Mouse (Mus musculus): ENCODE data around the gene Pik3r2.

The Pik3r2 gene

DNA sequence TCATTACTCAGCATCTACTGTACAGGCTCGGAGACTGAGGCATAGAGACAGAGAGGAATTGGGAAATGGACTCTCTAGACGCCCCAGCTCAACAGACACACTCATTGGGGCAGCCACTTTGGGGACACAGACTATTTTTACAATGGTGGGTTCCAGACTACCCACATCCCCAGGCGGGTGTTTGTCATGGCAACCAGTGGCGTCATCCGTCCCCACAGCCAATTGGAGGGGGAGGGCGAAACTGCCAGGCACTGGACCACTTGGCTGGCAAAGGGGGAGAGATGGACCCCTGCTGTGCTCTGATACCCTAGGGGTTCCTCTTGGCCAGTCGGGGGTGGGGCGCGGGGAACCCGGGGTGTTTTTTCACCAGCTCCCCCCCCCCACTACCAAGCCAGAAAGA lies 24.1 kb upstream of the Pik3r2 start:
- peak; percentile 47 to 48 for DNase-seq

DNA sequence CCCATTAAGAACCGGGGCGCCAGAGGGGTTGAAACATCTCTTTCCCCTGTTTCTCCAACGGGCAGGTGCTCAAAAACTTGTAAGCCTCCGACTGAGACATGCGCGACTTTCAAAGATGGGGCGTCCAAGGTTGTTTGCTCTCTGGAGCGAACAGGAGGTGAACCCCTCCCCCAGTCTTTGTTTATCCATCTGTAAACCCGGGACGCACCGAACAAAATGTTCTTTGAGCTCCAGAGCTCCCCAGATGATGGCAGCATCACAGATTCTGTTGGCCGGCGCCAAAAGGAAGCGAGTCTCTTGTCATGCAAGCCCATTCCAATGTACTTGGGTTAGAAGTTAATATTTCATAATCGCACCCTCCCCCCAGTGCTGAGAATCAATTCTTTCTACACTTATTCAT lies 21.8 kb upstream of the Pik3r2 start:
- peak in 1 of 2 experiments; percentile 50 for DNase-seq

DNA sequence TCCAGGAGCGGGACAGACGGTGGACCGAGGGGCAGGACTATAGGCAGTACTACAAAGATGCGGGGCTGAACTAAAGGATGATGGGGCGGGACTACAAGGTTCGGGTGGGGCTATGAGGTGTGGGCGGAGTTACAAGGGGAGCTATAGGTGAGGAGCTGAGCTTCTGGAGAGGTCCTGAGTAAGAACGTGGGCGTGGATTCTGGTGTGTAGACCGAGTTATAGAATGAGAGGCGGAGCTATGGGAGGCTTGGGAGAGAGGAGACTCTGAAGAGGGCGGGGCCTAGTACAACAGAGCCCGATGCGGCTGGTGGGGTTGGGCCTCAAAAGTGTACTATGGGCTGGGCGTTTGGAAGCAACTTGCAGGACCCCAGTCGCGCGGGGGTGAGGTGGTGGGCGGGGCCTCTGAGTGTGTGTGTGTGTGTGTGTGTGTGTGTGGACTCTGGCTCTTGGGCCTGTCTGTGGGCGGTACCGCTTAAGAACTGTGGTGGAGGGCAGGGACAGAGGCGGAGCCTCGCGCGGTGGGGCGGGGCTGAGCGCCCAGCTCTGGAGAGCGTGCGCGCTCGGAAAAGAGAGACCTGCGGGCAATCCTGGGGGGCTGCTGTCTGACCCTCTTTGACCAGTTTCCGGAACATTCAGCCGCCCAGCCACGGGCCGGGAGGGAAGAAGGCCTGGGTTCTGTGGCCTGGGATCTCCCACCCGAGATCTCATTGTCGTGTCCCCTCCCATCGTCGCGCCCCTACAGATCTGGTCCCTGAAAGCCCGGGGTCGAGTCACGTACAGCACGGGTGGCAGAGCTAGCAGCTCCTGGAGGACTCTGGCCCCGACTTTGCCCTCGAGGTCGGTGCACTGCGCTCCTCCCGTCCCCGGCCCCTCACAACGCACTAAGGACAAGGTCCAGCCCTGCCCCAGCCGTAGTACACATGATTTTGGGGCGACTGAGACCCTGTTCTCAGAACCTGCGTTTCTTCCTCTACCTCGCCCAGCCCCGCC lies 20.9 kb upstream of the Pik3r2 start:
- DNase-seq, result peak; percentile 84 to 91

DNA sequence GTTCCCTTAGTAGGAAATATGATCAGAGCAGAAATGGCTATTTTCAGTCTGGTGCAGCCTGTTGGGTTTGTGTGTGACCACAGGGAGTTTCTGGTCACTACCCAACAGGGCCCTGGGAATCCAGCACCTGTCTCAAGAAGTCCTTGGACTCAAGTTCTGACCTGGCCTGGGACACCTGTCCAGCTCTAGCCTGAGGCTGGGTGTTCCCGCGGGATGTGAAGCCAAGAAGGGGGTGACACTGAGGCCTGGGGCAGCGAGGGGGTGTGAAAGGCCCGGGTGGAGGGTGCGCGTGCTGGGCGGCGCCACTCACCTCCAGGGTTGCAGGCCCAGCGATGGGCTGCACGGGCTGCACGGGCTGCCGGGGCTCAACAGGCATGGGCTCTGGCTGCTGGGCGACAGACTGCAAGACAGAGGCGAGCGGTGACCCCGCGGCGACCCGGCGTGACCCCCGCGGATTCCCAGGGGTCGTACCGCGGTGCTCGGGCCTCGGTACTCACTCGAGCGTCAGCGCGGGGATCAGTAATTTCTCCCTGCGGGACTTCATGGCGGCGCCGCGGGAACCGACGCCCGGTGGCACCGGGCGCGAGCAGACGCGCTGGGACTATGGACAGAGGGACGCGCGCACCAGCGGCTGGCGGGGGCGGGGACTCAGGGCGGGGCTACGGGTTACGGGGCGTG lies 20.0 kb upstream of the Pik3r2 start:
- no peak for DNase-seq

DNA sequence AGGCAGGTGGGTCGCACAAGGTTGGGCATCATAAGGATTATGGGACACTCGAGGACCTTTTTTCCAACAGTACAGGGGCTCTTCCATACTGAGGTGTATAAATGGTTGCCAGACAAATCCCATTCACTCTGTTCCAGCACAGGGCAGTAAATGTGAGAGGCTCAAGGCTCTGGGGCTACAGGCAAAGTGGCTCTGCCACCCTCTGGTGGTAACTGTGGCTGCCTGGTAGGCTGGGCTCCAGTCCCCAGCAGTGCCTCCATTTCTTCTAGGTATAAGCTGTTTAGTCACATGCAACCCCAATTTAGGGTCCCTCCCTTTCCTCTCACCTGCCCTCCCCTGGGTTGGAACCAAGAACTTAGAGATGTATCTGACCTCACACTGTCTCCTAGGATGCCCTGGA lies 18.9 kb upstream of the Pik3r2 start:
- DNase-seq, result no peak

DNA sequence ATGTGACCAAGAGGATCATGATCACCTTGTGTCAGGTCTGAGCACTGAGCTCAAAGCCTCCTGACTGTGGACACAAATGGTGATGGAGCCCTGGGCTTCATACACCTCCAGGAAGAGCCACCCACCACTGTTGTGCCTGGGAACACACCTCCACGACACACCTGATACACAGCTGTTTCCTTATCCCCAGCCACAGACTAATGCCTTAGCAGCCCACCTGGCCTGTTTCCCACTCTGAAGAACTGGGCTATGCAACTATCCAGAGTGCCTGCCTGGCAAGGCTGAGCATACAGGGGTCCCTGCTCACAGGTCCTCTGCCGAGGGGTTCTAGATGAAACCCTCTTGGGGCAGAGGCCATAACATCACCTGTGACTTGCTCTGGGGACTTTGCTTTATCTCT lies 17.7 kb upstream of the Pik3r2 start:
- DNase-seq, result no peak

DNA sequence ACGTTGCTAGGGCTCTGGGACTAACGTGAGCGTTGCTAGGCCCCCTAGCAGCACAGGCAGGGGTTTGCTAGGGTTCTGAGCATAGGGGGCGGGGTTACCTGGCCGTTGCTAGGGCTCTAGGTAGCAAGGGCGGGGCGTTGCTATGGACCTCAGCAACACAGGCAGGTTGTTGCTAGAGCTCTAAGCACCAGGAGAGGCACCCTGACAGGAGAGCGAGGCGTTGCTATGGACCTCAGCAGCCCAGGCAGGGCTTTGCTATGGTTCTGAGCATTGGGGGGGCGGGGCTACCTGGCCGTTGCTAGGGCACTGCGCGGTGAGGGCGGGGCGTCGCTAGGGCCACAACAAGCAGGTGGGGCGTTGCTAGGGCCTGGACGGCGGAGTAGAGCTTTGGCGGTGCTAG lies 16.2 kb upstream of the Pik3r2 start:
- peak; percentile 84 to 88 for DNase-seq

DNA sequence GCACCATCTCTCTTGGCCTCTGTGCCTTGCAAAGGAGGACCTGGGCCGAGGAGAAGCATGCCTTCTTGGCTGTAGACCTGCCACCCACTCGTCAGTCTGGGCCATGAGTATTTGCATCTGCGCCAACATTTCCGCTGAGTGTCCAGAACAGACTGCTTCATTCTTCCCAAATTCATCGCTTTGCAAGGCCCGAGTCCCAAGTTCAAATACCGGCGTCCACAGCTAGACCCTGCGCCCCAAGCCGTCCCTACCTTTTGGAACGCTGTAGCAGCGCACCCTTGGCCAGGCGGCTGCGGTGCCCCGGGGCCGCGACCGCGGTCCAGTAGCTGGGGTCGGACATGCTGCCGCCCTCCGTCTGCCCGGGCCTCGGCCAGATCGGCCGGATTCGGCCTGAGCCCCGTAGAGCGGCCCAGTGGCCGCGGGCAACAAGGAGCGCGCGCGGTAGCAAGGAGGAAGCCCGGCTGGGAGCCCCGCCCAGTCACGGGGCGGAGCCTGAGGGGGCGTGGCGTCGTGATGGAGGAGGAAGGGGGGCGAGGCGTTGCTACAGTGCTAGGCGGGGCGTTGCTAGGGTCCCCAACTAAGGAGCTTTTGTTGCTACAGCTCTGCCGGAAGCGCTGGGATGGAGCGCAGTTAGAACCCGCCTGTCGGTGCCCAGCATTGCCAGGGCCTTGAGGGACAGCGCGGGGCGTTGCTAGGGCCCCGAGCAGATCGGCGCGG lies 15.6 kb upstream of the Pik3r2 start:
- peak; percentile 98 to 99 for DNase-seq

DNA sequence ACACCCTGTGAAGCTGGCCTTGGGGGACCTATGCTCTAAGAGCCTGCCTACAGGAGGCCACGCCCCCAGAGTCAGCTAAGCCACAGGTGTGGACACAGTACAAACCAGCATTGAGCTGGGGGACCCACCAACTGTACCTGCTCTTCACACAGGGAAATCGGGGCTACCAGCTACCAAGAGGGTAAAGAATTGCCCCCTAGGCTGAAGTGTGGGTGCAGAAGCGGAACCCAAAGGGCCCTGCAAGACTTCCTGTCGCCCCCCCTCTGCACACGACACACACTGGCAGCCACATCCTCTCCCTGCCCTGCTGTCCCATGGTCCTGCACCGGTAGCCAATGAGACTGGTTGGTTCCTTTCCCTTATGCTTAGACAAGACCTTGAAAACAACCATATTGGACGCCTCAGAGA lies 14.8 kb upstream of the Pik3r2 start:
- DNase-seq, result peak in 1 of 2 experiments; percentile 48

DNA sequence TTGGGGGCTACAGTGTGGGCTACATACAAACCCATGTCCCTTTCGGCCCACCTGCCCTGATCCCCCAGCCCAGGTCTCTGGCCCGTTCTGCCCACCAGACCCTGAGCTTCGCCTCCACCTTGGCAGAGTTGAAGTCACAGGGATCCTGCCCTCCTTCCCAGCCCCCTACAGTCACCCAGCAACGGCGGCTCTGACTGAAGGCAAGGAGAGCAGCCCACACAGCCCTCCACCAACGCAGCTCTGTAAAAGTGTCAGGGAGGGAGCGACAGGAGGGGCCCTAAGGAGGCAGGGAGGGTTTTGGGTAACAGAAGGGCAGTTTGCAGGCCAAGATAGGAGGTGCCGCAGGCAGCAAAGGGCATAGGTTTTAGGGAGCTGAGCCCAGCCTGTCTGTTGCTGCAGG lies 14.3 kb upstream of the Pik3r2 start:
- peak; percentile 48 to 52 for DNase-seq

DNA sequence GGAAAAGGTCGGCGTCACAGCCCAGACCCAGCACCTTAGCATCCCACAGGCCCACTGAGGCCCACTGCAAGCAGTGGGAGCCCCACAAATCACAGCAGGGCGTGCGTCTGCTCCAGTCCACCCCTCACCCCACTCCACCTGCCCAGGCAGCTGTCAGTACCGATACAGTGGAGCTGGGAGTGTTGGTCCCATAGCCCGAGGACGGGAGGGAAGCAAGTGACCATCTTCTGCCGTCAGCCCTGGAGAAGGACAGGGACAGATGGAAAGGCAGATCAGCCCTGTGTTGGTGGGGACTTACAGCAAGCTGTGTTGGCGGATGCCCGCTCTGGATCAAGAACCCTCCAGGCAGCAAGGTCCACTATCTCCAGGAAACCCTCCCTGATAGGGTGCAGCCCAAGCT lies 12.5 kb upstream of the Pik3r2 start:
- peak; percentile 66 to 68 for DNase-seq

DNA sequence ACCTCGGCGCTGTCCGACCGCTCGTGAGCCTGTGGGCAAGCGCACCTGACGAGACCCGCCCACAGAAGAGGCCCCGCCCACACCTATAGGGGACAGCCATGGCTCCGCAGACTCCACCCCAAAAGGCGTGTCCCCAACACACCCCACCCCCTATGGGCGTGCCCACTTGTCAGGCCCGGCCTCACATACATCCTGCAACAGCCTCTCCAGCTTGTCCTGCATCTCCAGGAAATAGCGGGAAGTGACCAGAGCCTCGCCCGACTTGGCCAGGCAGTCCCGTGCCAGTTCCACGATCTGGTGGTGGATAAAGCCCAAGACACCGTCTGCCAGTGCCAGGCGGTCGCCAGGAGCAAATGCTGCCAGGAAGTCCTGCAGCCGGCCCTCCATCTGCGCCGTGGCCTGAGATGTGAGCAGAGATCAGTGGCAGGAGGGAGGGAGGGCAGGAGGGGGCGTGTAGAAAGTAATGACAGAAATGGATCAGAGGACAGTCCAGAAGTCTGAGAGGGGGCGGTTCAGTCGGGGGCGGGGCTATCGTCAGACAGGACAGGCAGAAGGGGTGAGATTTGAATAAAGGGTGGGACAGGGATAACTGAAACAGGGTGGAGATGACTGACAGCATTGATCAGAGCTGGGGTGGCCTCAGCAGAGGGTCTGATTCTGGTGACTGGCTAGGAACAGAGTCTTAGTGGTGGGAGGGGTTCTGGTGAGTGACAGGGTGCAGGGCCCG lies 11.6 kb upstream of the Pik3r2 start:
- peak; percentile 92 to 93 for DNase-seq

DNA sequence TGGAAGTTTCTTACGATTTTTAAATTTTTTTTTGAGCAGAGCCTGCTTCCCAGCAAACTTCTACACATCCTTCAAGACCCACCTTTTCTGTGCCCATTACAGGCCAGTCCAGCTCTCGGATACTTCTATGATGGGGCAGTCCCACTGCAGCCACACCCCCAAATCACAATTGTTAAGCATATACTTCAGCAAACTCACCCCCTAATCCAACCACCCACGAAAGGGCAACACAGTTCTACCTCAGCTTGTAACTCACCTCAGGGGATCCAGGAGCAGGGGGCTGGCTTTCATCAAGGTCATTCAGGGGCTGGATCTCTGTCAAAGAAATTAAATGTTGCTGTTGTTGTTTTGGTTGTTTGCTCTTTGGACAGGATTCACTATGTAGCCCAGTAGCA lies 10.5 kb upstream of the Pik3r2 start:
- no peak for DNase-seq

DNA sequence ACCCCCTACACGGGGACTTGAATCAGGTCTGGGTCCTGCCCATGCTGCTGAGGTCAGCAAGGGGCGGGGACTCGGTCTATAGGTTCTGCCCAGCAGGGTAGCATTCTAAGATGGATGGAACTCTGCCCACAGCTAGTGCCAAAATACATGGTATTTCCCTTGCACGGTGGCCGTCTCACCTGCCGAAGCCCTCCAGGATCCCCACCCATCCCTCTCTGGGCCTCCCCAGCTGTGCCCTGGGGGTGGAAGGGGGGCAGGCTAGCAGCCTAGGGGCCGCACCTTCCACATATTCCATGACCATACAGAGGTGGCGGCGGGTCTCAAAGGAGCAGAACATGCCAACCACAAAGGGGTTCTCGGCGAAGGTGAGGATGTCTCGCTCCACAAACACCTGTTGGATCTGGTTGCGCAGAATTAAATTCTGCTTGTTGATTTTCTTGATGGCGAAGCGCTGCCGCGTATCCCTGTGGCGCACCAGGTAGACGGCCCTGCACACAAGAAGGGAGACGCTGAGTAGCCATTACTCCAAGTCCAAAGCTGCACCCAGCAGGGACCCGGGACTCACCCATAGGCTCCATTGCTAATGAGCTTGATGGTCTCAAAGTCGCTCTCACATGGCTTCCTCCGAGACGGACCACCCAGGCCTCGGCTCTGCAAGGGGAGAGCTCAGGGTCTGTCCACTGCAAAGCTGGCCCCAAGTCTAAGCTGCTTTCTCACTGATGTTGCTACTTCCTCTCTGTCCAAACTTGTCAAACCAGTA lies 10.0 kb upstream of the Pik3r2 start:
- DNase-seq, result peak in 1 of 2 experiments; percentile 25

DNA sequence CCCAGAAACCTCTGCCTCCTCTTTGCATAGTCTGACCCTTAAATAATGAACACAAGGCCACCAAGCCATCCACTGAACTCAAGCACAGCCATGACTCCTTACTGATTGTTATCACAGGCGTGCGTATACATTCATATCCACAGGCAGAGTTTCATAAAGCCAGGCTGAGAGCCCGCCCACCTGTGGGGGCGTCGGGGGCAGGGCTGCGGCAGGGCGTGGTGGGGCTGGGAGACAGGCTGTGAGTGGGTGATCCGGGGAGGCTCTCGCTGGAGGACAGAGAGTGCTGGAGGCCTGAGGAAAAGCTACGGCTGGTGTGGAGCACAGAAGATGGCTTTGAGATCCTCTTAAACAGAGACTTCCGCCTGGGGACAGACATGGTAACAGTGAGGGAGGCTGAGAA lies 3.6 kb upstream of the Pik3r2 start:
- no peak for DNase-seq

DNA sequence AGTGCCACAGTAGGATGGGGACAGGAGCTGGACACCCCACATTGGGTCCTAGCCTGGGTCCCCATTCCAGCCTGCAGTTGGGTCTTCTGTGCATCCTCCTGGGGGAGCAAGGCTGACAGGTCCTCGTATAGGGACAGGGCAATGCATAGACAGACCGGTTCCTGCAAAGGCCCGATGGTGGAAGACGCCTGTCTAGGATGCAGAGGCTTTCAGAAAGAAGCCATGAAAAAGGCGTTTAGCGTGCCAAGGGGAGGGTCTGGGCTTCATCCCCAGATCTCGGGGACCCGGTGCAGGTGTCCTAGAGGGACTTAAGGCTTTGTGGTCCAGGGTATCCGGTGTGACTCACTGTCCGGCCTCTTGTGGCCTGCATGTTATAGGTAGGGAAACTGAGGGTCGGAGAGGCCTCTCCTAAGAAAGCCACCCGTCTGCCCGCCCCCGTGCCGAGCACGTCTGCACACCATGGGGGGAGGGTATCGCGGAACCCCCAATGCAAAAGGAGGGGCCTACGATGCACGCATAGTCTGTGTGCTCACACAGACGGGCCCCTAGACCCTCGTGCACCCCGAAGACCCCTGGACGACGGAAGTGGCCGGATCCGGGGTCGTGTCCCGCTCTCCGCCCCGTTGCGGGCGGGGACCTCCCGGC lies 540 bp downstream of the Pik3r2 start:
- DNase-seq, result peak in 1 of 2 experiments; percentile 63

DNA sequence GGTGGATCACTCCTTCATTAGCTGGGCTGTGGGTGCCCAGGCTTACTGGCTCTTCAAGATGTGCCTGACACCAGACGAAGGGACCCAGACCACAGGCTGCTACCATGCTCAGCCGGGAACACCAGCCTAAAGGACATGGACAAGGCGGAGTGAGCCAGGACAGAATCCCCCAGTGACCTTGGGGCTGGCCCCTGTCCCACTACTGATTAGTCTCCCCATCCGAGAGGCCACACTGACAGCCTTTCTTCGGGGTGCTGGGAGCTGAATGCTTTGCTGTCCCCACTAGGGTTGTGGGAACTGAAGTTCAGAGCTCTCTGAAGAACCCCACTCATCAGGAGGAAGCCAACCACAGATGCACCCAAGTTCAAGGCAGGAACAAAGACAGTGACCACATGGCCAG lies 1.3 kb downstream of the Pik3r2 start:
- DNase-seq, result peak; percentile 69 to 74

DNA sequence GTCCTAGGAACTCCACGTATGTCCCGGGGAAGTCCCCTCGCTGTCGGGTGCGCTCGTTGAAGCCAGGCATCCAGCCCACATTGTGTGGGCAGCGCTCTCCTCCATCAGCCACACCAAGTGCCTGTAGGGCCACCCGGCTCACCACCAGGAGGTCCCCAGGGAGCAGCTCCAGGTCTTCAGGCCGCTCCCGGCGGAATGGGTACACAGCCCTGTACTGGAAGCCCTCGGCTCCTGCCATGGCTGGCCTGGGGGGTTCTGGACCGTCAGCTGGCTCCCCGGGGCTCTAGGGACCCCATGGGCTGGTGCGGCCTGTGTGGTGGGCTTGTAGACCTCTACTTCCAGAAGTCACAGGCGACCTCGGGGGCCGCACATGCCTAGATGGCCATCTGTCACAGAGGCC lies 1.8 kb downstream of the Pik3r2 start:
- peak; percentile 54 to 55 for DNase-seq

DNA sequence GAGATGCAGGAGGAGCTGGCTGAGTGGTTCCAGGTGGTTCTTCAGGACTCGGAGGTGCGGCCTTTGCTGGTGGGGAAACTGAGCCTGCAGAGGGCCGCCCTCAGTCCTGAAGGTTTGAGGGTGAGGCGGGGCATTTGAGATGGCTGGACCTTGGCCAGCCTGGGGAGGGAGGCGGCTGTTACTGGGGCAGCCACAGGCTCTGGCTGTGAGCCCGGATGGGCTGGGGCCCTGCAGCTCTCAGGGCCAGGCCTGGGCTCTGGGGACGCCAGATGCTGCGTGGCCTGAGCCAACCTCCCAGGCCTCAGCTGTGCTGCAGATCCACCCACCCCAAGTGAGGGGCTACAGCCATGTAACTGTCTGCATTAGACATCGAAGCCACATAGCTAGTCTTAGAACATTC lies 2.7 kb downstream of the Pik3r2 start:
- DNase-seq, result peak; percentile 92 to 97

DNA sequence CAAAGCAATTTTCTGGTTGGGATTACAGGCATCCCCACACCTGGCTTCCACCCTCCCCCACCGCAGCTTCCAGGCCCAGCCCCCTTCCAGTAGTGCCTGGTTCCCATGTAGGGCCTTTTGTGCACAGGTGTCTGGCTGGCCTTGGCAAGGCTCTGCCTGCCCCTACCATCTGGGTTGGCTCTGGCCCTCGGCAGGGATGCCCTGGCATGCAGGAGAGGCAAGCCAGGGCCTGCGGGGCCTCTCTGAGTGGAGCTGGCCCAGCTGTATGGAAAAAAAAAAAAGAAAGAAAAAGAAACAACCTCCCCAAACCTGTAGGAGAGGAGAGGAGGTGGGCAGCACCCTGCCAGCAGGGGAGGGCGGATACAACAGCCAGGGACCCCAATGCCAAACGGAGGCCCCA lies 3.1 kb downstream of the Pik3r2 start:
- DNase-seq, result peak; percentile 79 to 89

DNA sequence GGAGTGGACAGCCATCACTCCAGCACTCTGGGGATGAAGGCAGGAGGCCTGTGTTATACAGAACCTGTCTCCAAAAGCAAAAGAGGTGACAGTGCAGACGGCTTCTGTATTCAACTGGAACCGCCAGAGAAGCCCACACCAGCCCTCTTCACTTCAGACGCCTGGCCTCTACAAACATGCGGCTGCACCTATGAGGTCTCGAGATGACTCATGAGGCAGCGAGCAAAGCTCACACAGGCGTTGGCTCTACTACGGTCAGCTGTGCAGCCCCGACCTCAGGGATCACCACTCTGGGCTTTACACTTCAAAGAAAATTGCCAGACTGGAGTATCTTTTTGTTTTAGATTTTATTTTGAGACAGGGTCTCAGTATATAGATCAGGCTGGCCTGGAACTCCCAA lies 3.6 kb downstream of the Pik3r2 start:
- no peak for DNase-seq
